Mouse (Mus musculus) forebrain, postnatal 0 days (tissue): ENCODE results near the gene Nfia. TPM values are rescaled to one million over a fixed set of nuclear protein-coding genes. Genes with fewer than 3 reads are reported as not detected.

Experiments
- ATAC-seq: fragments of 200-750 bp; cut with Nextera tagmentation; 2 replicates; pipeline ENCODE4 v1.8.0; 2017; ENCODE audit warnings: mild to moderate bottlenecking, moderate library complexity
- DNase-seq: peaks from one replicate; pipeline ENCODE4 v3.0.0-alpha.2; 2015
- H3K27ac ChIP-seq: fragments of 300-500 bp; sonication (generic); 2 replicates; pipeline ENCODE4 v1.5.1; 2014; ENCODE audit warnings: low read depth, mild to moderate bottlenecking, antibody characterized with exemption, low read length, moderate library complexity, mixed read lengths
- H3K27me3 ChIP-seq: fragments of 300-500 bp; sonication (generic); 2 replicates; pipeline ENCODE4 v1.6.1; 2014; ENCODE audit warnings: mild to moderate bottlenecking, low read length, mixed read lengths; ENCODE audit not compliant: insufficient read depth
- H3K36me3 ChIP-seq: fragments of 300-500 bp; sonication (generic); 2 replicates; pipeline ENCODE4 v1.6.1; 2014; ENCODE audit warnings: mild to moderate bottlenecking, moderate library complexity; ENCODE audit not compliant: insufficient read depth
- H3K4me1 ChIP-seq: fragments of 300-500 bp; sonication (generic); 2 replicates; pipeline ENCODE4 v1.6.1; 2014; ENCODE audit warnings: antibody characterized with exemption; ENCODE audit not compliant: insufficient read depth
- H3K4me2 ChIP-seq: fragments of 300-500 bp; sonication (generic); 2 replicates; pipeline ENCODE4 v1.6.1; 2014; ENCODE audit warnings: low read depth, mild to moderate bottlenecking, moderate library complexity
- H3K4me3 ChIP-seq: fragments of 300-500 bp; sonication (generic); 2 replicates; pipeline ENCODE4 v1.5.1; 2014; ENCODE audit warnings: low read depth, low read length, mixed read lengths
- H3K9ac ChIP-seq: fragments of 300-500 bp; sonication (generic); 2 replicates; pipeline ENCODE4 v1.6.1; 2014; ENCODE audit warnings: mild to moderate bottlenecking
- H3K9me3 ChIP-seq: fragments of 300-500 bp; sonication (generic); 2 replicates; pipeline ENCODE4 v1.6.1; 2016; ENCODE audit warnings: low read length
- CTCF ChIP-seq: sonication (generic); IDR thresholded peaks from 2 replicates; pipeline ENCODE4 v1.5.1; 2016; ENCODE audit warnings: antibody characterized with exemption, control low read depth, low read depth
- WGBS: fragments of 180-500 bp; shearing (Covaris S2); extraction: QIAGEN DNeasy Blood & Tissue Kit; methylation state at CpG from one replicate; pipeline ENCODE4 v1.1.7; 2014; 5-methylcytosine and 5-hydroxymethylcytosine counted together
- polyA plus RNA-seq: library from polyadenylated mRNA; unstranded; fragments of >200 nt; fragmentation: Nextera tagmentation; extraction: Ambion mirVana; gene quantifications from 2 replicates; pipeline ENCODE4 v1.2.1, GENCODE M21; 2015
- total RNA-seq: library from RNA; depleted of rRNA; stranded (reverse); fragments of >200 nt; gene quantifications from 2 replicates; pipeline ENCODE4 v1.2.3, GENCODE M21; 2014

The Nfia gene
- total and polyA plus RNA-seq, 2 experiments from 2014 or later: 44.1 to 57.5 TPM

GRCm38 (mm10) chr4:98116046-98116445 is 343.5 kb downstream of the Nfia start:
- Histone ChIP-seq H3K4me1 (no peaks in the 10 kb centered on the region), H3K9me3 (no peaks in the 10 kb centered on the region), H3K4me2 (no peak overlapping the region), H3K4me3 (no peak overlapping the region), H3K27me3 (no peaks in the 10 kb centered on the region), H3K9ac (no peak overlapping the region), H3K27ac (no peak overlapping the region), H3K36me3 (no peaks in the 10 kb centered on the region)
- 84% methylated on average over 7 of the region's 7 CpGs for WGBS
- DNase-seq: no peak
- no peak for TF ChIP-seq CTCF
- no peak for ATAC-seq

- Histone ChIP-seq H3K9me3 (no peaks in the 10 kb centered on the region), H3K4me1 (no peaks in the 10 kb centered on the region), H3K4me3 (no peak overlapping the region), H3K9ac (no peak overlapping the region), H3K36me3 (no peaks in the 10 kb centered on the region), H3K27me3 (no peaks in the 10 kb centered on the region), H3K4me2 (no peak overlapping the region), H3K27ac (no peak overlapping the region)
- TF ChIP-seq CTCF: no peak
- DNase-seq (no peak), ATAC-seq (no peak)
- 22% methylated on average over 3 of the region's 3 CpGs for WGBS
Measured at GRCm38 (mm10) chr4:98118126-98118525, 345.6 kb downstream of the Nfia start.

GRCm38 (mm10) chr4:98118761-98119675 is 346.5 kb downstream of the Nfia start:
- Histone ChIP-seq H3K27ac (no peak overlapping the region), H3K4me2 (no peak overlapping the region), H3K9ac (no peak overlapping the region), H3K4me3 (no peak overlapping the region), H3K27me3 (no peaks in the 10 kb centered on the region), H3K9me3 (no peaks in the 10 kb centered on the region), H3K36me3 (no peaks in the 10 kb centered on the region), H3K4me1 (no peaks in the 10 kb centered on the region)
- 63% methylated on average over 10 of the region's 10 CpGs for WGBS
- no peak for ATAC-seq
- DNase-seq: no peak
- TF ChIP-seq CTCF: no peak

- Histone ChIP-seq H3K9me3 (no peaks in the 10 kb centered on the region), H3K4me2 (no peak overlapping the region), H3K4me1 (no peaks in the 10 kb centered on the region), H3K36me3 (no peaks in the 10 kb centered on the region), H3K4me3 (no peak overlapping the region), H3K27me3 (no peaks in the 10 kb centered on the region), H3K27ac (no peak overlapping the region), H3K9ac (no peak overlapping the region)
- WGBS: 80% methylated on average over 3 of the region's 3 CpGs
- no peak for TF ChIP-seq CTCF
- no peak for ATAC-seq
- no peak for DNase-seq
Measured at GRCm38 (mm10) chr4:98119949-98120531, 347.5 kb downstream of the Nfia start.

GRCm38 (mm10) chr4:98120706-98121340 is 348.3 kb downstream of the Nfia start:
- no peak for ATAC-seq

GRCm38 (mm10) chr4:98126003-98126677 is 353.6 kb downstream of the Nfia start:
- 83% methylated on average over 11 of the region's 11 CpGs for WGBS
- H3K36me3 ChIP-seq: no peaks in the 10 kb centered on the region
- ATAC-seq (no peak), DNase-seq (no peak)
- no peaks in the 10 kb centered on the region for H3K4me1 ChIP-seq
- H3K4me3 ChIP-seq: no peak overlapping the region
- H3K27me3 ChIP-seq: no peaks in the 10 kb centered on the region
- no peaks in the 10 kb centered on the region for H3K9me3 ChIP-seq
- TF ChIP-seq CTCF: no peak
- no peak overlapping the region for H3K27ac ChIP-seq
- no peak overlapping the region for H3K9ac ChIP-seq
- no peak overlapping the region for H3K4me2 ChIP-seq

More at GRCm38 (mm10) chr4:98120706-98121340, 348.3 kb downstream of the Nfia start:
- no peaks in the 10 kb centered on the region for H3K4me1 ChIP-seq
- no peaks in the 10 kb centered on the region for H3K9me3 ChIP-seq
- WGBS: 91% methylated on average over 6 of the region's 6 CpGs
- no peak overlapping the region for H3K27ac ChIP-seq
- no peak for TF ChIP-seq CTCF
- no peak overlapping the region for H3K9ac ChIP-seq
- H3K27me3 ChIP-seq: no peaks in the 10 kb centered on the region
- DNase-seq: no peak
- H3K4me2 ChIP-seq: no peak overlapping the region
- no peaks in the 10 kb centered on the region for H3K36me3 ChIP-seq
- H3K4me3 ChIP-seq: no peak overlapping the region
